Mouse (Mus musculus): ENCODE measurements around the gene Cyld. TPM values are rescaled to one million over a fixed set of nuclear protein-coding genes. Genes with fewer than 3 reads are reported as not detected.
"Not testable (repeated sequence)": the region's sequence is repeated elsewhere in the genome, so short reads cannot be mapped to it uniquely, and the experiment has no call there.

Cyld gene
- total RNA-seq (2014; fragmentation: Nextera tagmentation): 43.4 and 57.7 TPM in 2 replicates
- 36.2 and 40.9 TPM in 2 replicates for total RNA-seq (2017)
- 0.73 and 1.0 TPM in 2 replicates for polyA plus RNA-seq (2012)

GRCm38 (mm10) chr8:88696721-88697641 lies at the start of gene Cyld:
Gene Cyld, plus strand, starts transcription at chr8:88697028.
- Histone ChIP-seq H3K36me3 (replicated peaks) (peaks cover 2% of the 10 kb centered on the region), H3K4me1 (ENCODE audit: insufficient read depth, low read depth, low read length) (peaks cover 24% of the 10 kb centered on the region), H3K4me3 (ENCODE audit: low read depth, low read length) (peak within 1 kb of the TSS; percentile 93), H3K27me3 (ENCODE audit: insufficient read depth, low read length) (peaks cover 2% of the 10 kb centered on the region; the same call in 1 of the 2 replicates), H3K9me3 (replicated peaks) (no peaks in the 10 kb centered on the region)
- TF ChIP-seq GATA1 (IDR thresholded peaks at IDR 0.05; ENCODE audit: borderline replicate concordance, low read length) (no peak), CTCF (IDR thresholded peaks at IDR 0.05; ENCODE audit: low read depth, low read length) (no peak), GATA2 (IDR thresholded peaks at IDR 0.05; ENCODE audit: borderline replicate concordance, low read depth, low read length) (no peak), POLR2AphosphoS5 (IDR thresholded peaks at IDR 0.05; ENCODE audit: insufficient replicate concordance, low read depth, low read length) (no peak), TAL1 (conservative IDR thresholded peaks at IDR 0.05; ENCODE audit: low read depth, low read length) (no peak)
- ATAC-seq (ENCODE audit: extremely low read depth, insufficient number of reproducible peaks, low FRiP score, poor library complexity, severe bottlenecking) (peak; percentile 97), DNase-seq (ENCODE audit: low spot score) (peak; percentile 98)

GRCm38 (mm10) chr8:88648322-88648721 lies 48.5 kb upstream of the Cyld start:
- H3K9me3 ChIP-seq (replicated peaks): no peaks in the 10 kb centered on the region
- no peaks in the 10 kb centered on the region for H3K36me3 ChIP-seq (replicated peaks)
- ATAC-seq (ENCODE audit: extremely low read depth, insufficient number of reproducible peaks, low FRiP score, poor library complexity, severe bottlenecking): no peak
- DNase-seq (ENCODE audit: low spot score): no peak
- peaks cover 28% of the 10 kb centered on the region for H3K4me1 ChIP-seq (ENCODE audit: insufficient read depth, low read depth, low read length)
- no peak overlapping the region for H3K4me3 ChIP-seq (ENCODE audit: low read depth, low read length)
- TF ChIP-seq TAL1 (conservative IDR thresholded peaks at IDR 0.05; ENCODE audit: low read depth, low read length): no peak
- no peak for TF ChIP-seq CTCF (IDR thresholded peaks at IDR 0.05; ENCODE audit: low read depth, low read length)
- TF ChIP-seq GATA1 (IDR thresholded peaks at IDR 0.05; ENCODE audit: borderline replicate concordance, low read length): no peak
- TF ChIP-seq POLR2AphosphoS5 (IDR thresholded peaks at IDR 0.05; ENCODE audit: insufficient replicate concordance, low read depth, low read length): no peak
- TF ChIP-seq GATA2 (IDR thresholded peaks at IDR 0.05; ENCODE audit: borderline replicate concordance, low read depth, low read length): no peak
- peaks cover 9% of the 10 kb centered on the region; the same call in 1 of the 2 replicates for H3K27me3 ChIP-seq (ENCODE audit: insufficient read depth, low read length)

- no peaks in the 10 kb centered on the region for H3K9me3 ChIP-seq (replicated peaks)
- no peak overlapping the region for H3K4me3 ChIP-seq (ENCODE audit: low read depth, low read length)
- H3K36me3 ChIP-seq (replicated peaks): no peaks in the 10 kb centered on the region
- peaks cover 31% of the 10 kb centered on the region for H3K4me1 ChIP-seq (ENCODE audit: insufficient read depth, low read depth, low read length)
- TF ChIP-seq POLR2AphosphoS5 (IDR thresholded peaks at IDR 0.05; ENCODE audit: insufficient replicate concordance, low read depth, low read length) (no peak), CTCF (IDR thresholded peaks at IDR 0.05; ENCODE audit: low read depth, low read length) (no peak), TAL1 (conservative IDR thresholded peaks at IDR 0.05; ENCODE audit: low read depth, low read length) (no peak), GATA2 (IDR thresholded peaks at IDR 0.05; ENCODE audit: borderline replicate concordance, low read depth, low read length) (no peak), GATA1 (IDR thresholded peaks at IDR 0.05; ENCODE audit: borderline replicate concordance, low read length) (no peak)
- H3K27me3 ChIP-seq (ENCODE audit: insufficient read depth, low read length): peaks cover 10% of the 10 kb centered on the region; the same call in 1 of the 2 replicates
- DNase-seq (ENCODE audit: low spot score) (no peak), ATAC-seq (ENCODE audit: extremely low read depth, insufficient number of reproducible peaks, low FRiP score, poor library complexity, severe bottlenecking) (no peak)
These were observed 46.7 kb upstream of the Cyld start for GRCm38 (mm10) chr8:88650016-88650708.

- Histone ChIP-seq H3K27me3 (ENCODE audit: insufficient read depth, low read length) (peaks cover 10% of the 10 kb centered on the region; the same call in 1 of the 2 replicates), H3K4me1 (ENCODE audit: insufficient read depth, low read depth, low read length) (peaks cover 26% of the 10 kb centered on the region)
- not testable (repeated sequence) for H3K9me3 ChIP-seq (replicated peaks); H3K36me3 ChIP-seq (replicated peaks); DNase-seq (ENCODE audit: low spot score); ATAC-seq (ENCODE audit: extremely low read depth, insufficient number of reproducible peaks, low FRiP score, poor library complexity, severe bottlenecking); H3K4me3 ChIP-seq (ENCODE audit: low read depth, low read length)
These were observed 45.7 kb upstream of the Cyld start for GRCm38 (mm10) chr8:88651122-88651521.

- ATAC-seq (ENCODE audit: extremely low read depth, insufficient number of reproducible peaks, low FRiP score, poor library complexity, severe bottlenecking) (no peak), DNase-seq (ENCODE audit: low spot score) (no peak)
- Histone ChIP-seq H3K4me3 (ENCODE audit: low read depth, low read length) (no peak overlapping the region), H3K9me3 (replicated peaks) (no peaks in the 10 kb centered on the region), H3K36me3 (replicated peaks) (no peaks in the 10 kb centered on the region), H3K4me1 (ENCODE audit: insufficient read depth, low read depth, low read length) (peaks cover 8% of the 10 kb centered on the region), H3K27me3 (ENCODE audit: insufficient read depth, low read length) (peaks cover 7% of the 10 kb centered on the region; the same call in 1 of the 2 replicates)
- TF ChIP-seq GATA2 (IDR thresholded peaks at IDR 0.05; ENCODE audit: borderline replicate concordance, low read depth, low read length) (no peak), GATA1 (IDR thresholded peaks at IDR 0.05; ENCODE audit: borderline replicate concordance, low read length) (no peak), TAL1 (conservative IDR thresholded peaks at IDR 0.05; ENCODE audit: low read depth, low read length) (no peak), CTCF (IDR thresholded peaks at IDR 0.05; ENCODE audit: low read depth, low read length) (no peak), POLR2AphosphoS5 (IDR thresholded peaks at IDR 0.05; ENCODE audit: insufficient replicate concordance, low read depth, low read length) (no peak)
These were observed 41.5 kb upstream of the Cyld start for GRCm38 (mm10) chr8:88655334-88655733.

- no peaks in the 10 kb centered on the region for H3K9me3 ChIP-seq (replicated peaks)
- H3K4me1 ChIP-seq (ENCODE audit: insufficient read depth, low read depth, low read length): peaks cover 33% of the 10 kb centered on the region
- H3K4me3 ChIP-seq (ENCODE audit: low read depth, low read length): no peak overlapping the region
- DNase-seq (ENCODE audit: low spot score) (no peak), ATAC-seq (ENCODE audit: extremely low read depth, insufficient number of reproducible peaks, low FRiP score, poor library complexity, severe bottlenecking) (no peak)
- no peaks in the 10 kb centered on the region for H3K36me3 ChIP-seq (replicated peaks)
- H3K27me3 ChIP-seq (ENCODE audit: insufficient read depth, low read length): peaks cover 3% of the 10 kb centered on the region; the same call in 1 of the 2 replicates
- no peak for TF ChIP-seq GATA2 (IDR thresholded peaks at IDR 0.05; ENCODE audit: borderline replicate concordance, low read depth, low read length)
- no peak for TF ChIP-seq GATA1 (IDR thresholded peaks at IDR 0.05; ENCODE audit: borderline replicate concordance, low read length)
- no peak for TF ChIP-seq POLR2AphosphoS5 (IDR thresholded peaks at IDR 0.05; ENCODE audit: insufficient replicate concordance, low read depth, low read length)
- TF ChIP-seq TAL1 (conservative IDR thresholded peaks at IDR 0.05; ENCODE audit: low read depth, low read length): no peak
- TF ChIP-seq CTCF (IDR thresholded peaks at IDR 0.05; ENCODE audit: low read depth, low read length): no peak
These were observed 37.0 kb upstream of the Cyld start for GRCm38 (mm10) chr8:88659873-88660272.

Data from G1E (cell line).